Mouse (Mus musculus) brain, embryonic 14.5 days (tissue): ENCODE results near the gene Phf3. TPM values are rescaled to one million over a fixed set of nuclear protein-coding genes. Genes with fewer than 3 reads are reported as not detected.

Experiments used
- DNase-seq: peaks from one replicate; pipeline ENCODE4 v3.0.0-alpha.2; 2011; ENCODE audit warnings: low read depth
- CTCF ChIP-seq: fragments of 200-500 bp; IDR thresholded peaks from 2 replicates; pipeline ENCODE4 v1.5.1; 2012; ENCODE audit warnings: inconsistent platforms, mild to moderate bottlenecking, moderate library complexity, borderline replicate concordance; ENCODE audit not compliant: insufficient read depth, insufficient read length; ENCODE audit errors: extremely low read depth
- POLR2A ChIP-seq: fragments of 200-500 bp; IDR thresholded peaks from 2 replicates; pipeline ENCODE4 v1.6.1; 2012; ENCODE audit warnings: mild to moderate bottlenecking, inconsistent platforms, borderline replicate concordance; ENCODE audit not compliant: poor library complexity, insufficient read depth, insufficient read length, severe bottlenecking; ENCODE audit errors: extremely low read depth
- polyA plus RNA-seq: library from polyadenylated mRNA; depleted of rRNA; stranded (reverse); fragments of >200 nt; gene quantifications from 2 replicates; pipeline ENCODE4 v1.2.3, GENCODE M21; 2012

Gene Phf3
- polyA plus RNA-seq, 1 experiment: 60.1 TPM

DNA sequence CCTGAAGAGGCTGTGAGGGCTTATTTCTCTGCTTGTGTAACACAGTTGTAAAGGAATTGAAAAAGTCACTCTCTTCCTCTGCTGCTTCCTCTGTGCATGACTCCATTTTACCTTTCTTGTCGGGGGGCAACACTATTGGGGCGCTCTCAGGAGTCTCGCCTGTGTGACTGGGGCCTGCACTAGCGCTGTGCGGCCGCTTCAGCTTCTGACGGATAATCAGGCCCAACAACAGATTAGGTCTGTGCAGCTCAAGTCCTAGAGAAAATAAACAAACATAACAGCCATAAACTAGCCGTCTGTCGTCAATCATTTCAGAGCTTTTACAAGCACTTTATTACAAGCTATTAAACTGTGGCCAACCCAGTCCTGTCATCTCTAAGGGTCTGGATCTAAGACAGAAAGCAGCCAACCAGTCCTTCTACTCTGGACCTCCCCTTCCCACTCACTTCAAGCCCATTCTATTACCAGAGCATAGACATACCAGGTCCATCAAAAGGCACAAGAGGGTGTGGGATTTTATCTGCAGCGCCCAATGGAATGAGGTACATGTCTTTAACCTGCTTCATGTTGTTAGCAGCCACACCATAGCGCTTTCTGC is 67.9 kb downstream of the Phf3 start:
- DNase-seq: no peak
- TF ChIP-seq POLR2A: no peak

DNA sequence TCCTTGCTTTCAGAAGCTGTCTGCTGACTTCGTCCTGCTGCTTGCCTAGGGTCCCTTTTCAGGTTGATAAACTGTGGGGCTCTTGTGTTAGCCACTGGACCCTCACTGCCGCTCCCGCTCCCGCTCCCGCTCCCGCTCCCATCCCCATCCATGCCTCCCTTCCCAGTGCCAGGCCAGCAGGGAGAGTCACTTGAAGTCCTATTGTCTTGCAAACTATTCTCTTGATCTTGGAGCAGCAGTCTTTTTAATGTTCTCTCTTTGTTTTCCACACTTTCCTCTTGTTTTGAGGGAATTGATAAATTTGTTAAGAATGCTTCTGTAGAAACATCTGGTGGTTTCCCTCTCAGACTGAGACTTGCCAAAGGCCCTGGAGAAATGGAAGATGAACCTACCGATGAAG is 68.8 kb downstream of the Phf3 start:
- TF ChIP-seq CTCF (no peak), POLR2A (no peak)
- no peak for DNase-seq

- no peak for DNase-seq
- TF ChIP-seq POLR2A (no peak), CTCF (no peak)
Observed at GRCm38 (mm10) chr1:30801911-30802310, 71.8 kb downstream of the Phf3 start.

DNA sequence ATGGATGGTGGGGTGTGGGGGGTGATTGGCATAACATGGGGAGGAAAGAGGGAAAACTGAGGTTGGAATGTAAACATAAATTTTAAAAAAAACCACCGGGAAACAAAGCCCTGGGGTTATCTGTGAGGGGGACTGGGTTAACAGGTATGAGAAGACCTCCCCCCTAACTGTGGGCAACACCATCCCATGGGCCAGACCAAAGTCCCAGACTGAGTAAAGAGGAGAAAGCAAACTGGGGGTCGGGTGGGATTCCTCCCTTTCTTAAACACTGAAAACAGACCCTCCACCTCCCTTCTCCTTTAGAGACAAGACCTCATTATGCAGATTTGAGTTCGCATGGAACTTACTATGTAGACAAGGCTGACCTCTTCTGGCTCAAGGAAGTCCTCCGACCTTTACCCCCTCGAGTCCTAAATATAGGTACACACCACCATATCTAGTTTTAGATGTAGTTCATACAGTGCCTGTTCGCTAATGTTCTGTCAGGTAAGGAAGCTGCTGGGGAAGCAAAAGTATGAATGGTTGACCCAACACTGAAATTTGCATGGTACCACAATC is 74.4 kb downstream of the Phf3 start:
- no peak for TF ChIP-seq CTCF
- no peak for TF ChIP-seq POLR2A
- no peak for DNase-seq

DNA sequence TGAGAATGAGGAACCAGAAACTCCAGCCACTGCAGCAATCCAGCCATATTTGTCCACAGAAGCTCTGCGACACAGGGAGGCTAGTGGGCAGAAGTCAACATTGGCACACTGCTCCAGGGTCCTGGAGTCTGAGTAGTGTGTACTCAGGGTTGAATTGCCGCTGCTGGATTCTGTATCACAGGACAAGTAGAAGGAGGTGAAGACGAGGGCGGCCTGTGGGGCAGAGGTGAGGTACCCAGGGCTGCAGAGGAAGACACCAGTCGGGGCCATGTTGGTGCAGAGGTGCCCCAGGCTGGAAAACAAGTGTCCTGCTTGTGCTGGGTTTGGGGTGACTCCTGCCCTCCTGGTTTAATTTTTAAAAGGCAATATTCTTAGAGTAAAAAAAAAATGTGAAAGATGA is 79.1 kb downstream of the Phf3 start:
- TF ChIP-seq POLR2A: no peak
- TF ChIP-seq CTCF: no peak
- no peak for DNase-seq

DNA sequence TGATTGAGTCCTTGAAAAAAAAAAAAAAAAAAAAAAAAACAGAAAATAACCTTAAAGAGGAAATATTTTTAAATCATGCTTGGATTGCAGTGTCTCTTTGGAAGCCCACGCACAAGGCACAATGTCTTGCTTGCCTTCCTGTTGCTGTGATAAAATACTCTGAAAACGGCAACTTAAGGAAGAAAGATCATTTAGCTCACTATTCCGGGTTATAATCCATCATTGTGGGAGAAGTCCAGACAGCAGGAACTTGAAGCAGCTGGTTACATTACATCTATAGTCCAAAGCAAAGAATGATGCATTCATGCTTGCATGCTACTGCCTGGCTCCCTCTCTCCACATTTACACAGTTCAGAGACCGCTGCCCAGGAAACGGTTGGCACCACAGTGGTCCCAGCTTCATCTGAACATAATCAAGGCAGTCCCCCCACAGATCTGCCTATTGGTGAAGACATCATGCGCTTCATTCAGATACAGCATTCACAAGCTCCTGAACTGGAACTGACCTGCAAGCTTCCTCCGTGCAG is 80.3 kb downstream of the Phf3 start:
- peak; percentile 10 for DNase-seq
- TF ChIP-seq POLR2A: no peak
- no peak for TF ChIP-seq CTCF

DNA sequence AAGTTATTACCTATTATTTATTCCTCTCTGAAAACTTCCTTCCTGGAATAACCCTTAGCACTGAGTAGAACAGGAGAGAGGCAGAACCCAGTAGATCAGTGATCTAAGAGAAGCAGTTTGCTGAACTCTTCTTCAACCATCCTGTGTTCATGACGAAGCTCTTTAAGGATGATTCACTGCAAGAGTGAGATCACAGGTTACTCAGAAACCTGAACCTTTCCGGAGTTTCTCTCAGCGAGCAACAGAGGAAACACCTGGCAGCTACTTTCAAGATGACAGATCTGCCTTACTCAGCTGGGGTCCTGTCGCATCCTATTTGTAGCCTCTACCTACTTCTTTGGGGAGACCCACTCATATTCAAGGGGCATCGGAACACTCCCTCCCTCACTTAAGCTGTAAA is 80.8 kb downstream of the Phf3 start:
- TF ChIP-seq CTCF (no peak), POLR2A (no peak)
- DNase-seq: no peak

DNA sequence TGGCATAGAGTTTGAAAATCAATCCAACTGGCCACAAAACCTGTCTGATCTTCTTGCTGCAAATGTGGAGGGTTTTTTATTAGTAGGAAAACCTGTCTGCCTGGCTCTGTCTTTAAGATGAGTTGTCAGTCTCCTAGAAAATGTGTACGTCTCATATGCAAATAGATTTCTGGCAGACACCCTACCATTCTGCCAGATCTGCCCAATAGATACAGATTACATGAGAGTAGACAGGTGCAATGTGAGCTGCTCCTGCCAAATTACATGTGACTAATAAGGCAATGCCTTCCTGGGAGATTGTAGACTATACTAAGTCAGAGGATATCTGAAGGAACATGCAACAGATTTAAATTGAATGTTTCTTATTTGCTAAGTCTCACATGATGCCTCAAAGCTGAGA is 83.5 kb downstream of the Phf3 start:
- TF ChIP-seq POLR2A (no peak), CTCF (no peak)
- DNase-seq: peak; percentile 61

- TF ChIP-seq POLR2A (no peak), CTCF (no peak)
- DNase-seq: no peak
Observed at GRCm38 (mm10) chr1:30789689-30790088, 84.0 kb downstream of the Phf3 start.

DNA sequence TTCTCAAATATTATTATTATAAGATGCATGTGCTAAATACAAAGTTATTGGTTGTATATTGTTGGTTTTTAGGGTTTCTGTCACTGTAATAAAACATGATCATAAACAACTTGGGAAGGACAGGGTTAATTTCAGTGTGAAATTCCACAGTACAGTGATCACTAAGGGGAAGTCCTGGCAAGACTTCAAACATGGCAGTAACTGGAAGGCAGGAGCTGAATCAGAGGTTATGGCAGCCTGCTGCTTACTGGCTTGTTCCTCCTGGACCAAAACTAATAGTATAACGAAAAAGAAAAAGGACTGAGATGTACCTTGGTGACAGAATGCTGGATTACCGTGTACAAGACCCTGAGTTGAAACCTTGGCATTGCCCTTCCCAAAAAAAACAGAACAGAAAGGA is 84.7 kb downstream of the Phf3 start:
- peak; percentile 62 for DNase-seq
- TF ChIP-seq POLR2A (no peak), CTCF (no peak)

- no peak for TF ChIP-seq CTCF
- TF ChIP-seq POLR2A: no peak
- DNase-seq: no peak
Observed at GRCm38 (mm10) chr1:30786583-30786982, 87.1 kb downstream of the Phf3 start.

DNA sequence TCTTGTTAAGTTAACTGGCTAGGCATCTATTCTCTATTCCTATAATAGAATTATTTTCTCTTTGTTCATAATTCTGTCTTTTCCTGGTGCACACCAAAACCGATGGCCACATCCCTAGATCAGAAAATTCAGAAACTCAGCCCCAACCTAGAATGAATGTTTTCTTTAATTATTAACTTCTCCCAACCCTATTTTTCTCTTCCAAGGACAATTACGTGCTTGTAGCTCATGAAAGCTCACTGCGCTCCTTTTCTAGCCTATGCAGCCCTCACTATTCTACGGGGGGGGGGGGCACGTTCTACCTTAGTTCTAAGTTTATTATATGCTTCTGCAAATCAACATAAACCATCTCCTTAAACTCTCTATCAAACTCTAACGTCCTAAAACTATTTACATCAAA is 90.0 kb downstream of the Phf3 start:
- no peak for TF ChIP-seq POLR2A
- TF ChIP-seq CTCF: no peak
- DNase-seq: no peak

DNA sequence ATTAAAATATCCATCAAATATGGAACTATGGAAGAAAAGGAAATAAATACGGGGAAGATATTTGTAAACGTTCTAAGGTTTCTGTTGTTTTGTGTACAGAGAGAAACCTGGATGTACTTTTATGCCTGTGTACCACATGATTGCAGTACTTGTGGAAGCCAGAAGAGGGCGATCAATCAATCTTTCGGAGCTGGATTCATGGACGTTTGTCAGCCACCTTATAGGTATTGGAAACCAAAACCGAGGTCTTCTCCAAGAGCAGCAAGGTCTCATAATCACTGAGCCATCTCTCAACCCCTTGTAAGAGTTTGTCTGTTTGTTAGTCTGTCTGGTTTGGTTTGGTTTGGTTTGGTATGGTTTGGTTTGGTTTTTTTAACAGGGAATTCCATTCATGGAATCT is 93.4 kb downstream of the Phf3 start:
- no peak for DNase-seq

More for the DNA sequence above, 93.4 kb downstream of the Phf3 start:
- TF ChIP-seq CTCF (peak; percentile 46; the same call in 1 of the 2 replicates), POLR2A (no peak)
